In the genomic region with DNA sequence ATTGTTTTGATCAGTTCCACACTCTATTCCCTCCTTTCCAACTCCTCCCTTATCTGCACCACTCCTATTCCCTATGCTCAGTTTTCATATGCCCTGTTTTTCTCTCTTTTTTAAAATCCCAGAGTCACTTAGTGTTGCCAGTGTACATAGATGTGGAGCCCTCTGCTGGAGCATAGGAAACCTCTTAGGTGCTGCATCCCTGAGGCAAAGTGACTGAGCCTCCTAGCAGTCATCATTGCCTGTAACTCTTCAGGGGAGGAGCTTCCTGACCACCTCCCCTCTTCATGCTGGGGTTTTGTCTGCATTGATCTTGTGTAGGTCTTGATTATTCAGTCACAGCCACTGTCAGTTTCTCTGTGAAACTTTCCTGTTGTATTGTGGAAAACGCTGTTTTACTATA, we compare ENCODE assay signal across 10 mouse cellular contexts. TPM values are rescaled to one million over a fixed set of nuclear protein-coding genes. Genes with fewer than 3 reads are reported as not detected.
A peak's percentile ranks its signal among the peaks of the same experiment; 100 is the strongest.
DNase-seq lines count a peak whose midpoint lies in the region; ATAC-seq and TF ChIP-seq lines count a peak whose summit lies in the region.
"Had no signal": no experiment of that assay in that cellular context is flagged by ENCODE, and none has a peak within 500 bp of the region (broad histone marks: within the 10 kb centered on the region; RNA-seq: fewer than 3 reads in every experiment).

No protein-coding gene starts in this region.

- H3K79me3 ChIP-seq in C2C12 (ENCODE audit: low read depth) = no peaks in the 10 kb centered on the region

- no peak for TF ChIP-seq POLR2A in heart, adult 2 months (IDR thresholded peaks at IDR 0.05; ENCODE audit: insufficient read depth, low read depth, low read length)

- WGBS in heart, adult 2 months = 88% methylated on average over 1 of the region's 1 CpGs
- 67% methylated on average over 1 of the region's 1 CpGs for WGBS in heart, embryonic 12.5 days
- WGBS in forebrain, embryonic 16.5 days = 76% methylated on average over 1 of the region's 1 CpGs
- 67% methylated on average over 1 of the region's 1 CpGs for WGBS in midbrain, embryonic 13.5 days

- peak; percentile 75 for TF ChIP-seq CTCF in heart, adult 2 months (IDR thresholded peaks at IDR 0.05)
- peak; percentile 17 for TF ChIP-seq CTCF in C2C12 (IDR thresholded peaks at IDR 0.05; ENCODE audit: control insufficient read depth, insufficient read depth, insufficient read length)

- H3K4me3 ChIP-seq in heart, adult 2 months = no peak overlapping the region
- no peak overlapping the region for H3K4me3 ChIP-seq in heart, embryonic 12.5 days
- no peak overlapping the region for H3K4me3 ChIP-seq in C2C12 (ENCODE audit: insufficient read depth, poor library complexity, severe bottlenecking)
- no peak overlapping the region for H3K4me3 ChIP-seq in forebrain, embryonic 16.5 days (replicated peaks; ENCODE audit: low read length)
- H3K4me3 ChIP-seq in midbrain, embryonic 13.5 days (replicated peaks) = no peak overlapping the region
- H3K4me3 ChIP-seq: embryonic facial prominence, embryonic 12.5 days; liver, embryonic 15.5 days had no signal

- ATAC-seq in heart, embryonic 12.5 days (ENCODE audit: insufficient number of reproducible peaks, low FRiP score) = no peak
- ATAC-seq in forebrain, embryonic 16.5 days = peak; percentile 57; the same call in 1 of the 2 replicates
- ATAC-seq in midbrain, embryonic 13.5 days = no peak

- no peaks in the 10 kb centered on the region for H3K27me3 ChIP-seq in heart, adult 2 months (ENCODE audit: control insufficient read depth, insufficient read depth, low read length)
- H3K27me3 ChIP-seq in heart, embryonic 12.5 days (replicated peaks) = no peaks in the 10 kb centered on the region
- no peaks in the 10 kb centered on the region for H3K27me3 ChIP-seq in C2C12 (ENCODE audit: control insufficient read depth, insufficient read depth, insufficient read length)
- no peaks in the 10 kb centered on the region for H3K27me3 ChIP-seq in forebrain, embryonic 16.5 days (replicated peaks; ENCODE audit: control insufficient read depth, insufficient read depth, low read length)
- no peaks in the 10 kb centered on the region for H3K27me3 ChIP-seq in midbrain, embryonic 13.5 days
- H3K27me3 ChIP-seq: embryonic facial prominence, embryonic 12.5 days; liver, embryonic 15.5 days had no signal

- H3K4me1 ChIP-seq in heart, adult 2 months (ENCODE audit: control insufficient read depth, insufficient read depth, low read length) = no peaks in the 10 kb centered on the region
- no peaks in the 10 kb centered on the region for H3K4me1 ChIP-seq in heart, embryonic 12.5 days (replicated peaks)
- no peaks in the 10 kb centered on the region for H3K4me1 ChIP-seq in forebrain, embryonic 16.5 days (replicated peaks; ENCODE audit: control insufficient read depth, insufficient read depth, low read length)
- no peaks in the 10 kb centered on the region for H3K4me1 ChIP-seq in midbrain, embryonic 13.5 days (replicated peaks)
- H3K4me1 ChIP-seq: embryonic facial prominence, embryonic 12.5 days; liver, embryonic 15.5 days had no signal

- H3K27ac ChIP-seq in heart, adult 2 months = no peak overlapping the region
- no peak overlapping the region for H3K27ac ChIP-seq in heart, embryonic 12.5 days (ENCODE audit: poor library complexity, severe bottlenecking)
- H3K27ac ChIP-seq in forebrain, embryonic 16.5 days (ENCODE audit: low read length) = no peak overlapping the region
- H3K27ac ChIP-seq in midbrain, embryonic 13.5 days = no peak overlapping the region
- H3K27ac ChIP-seq: embryonic facial prominence, embryonic 12.5 days; liver, embryonic 15.5 days had no signal

- H3K9me3 ChIP-seq in heart, embryonic 12.5 days (replicated peaks) = no peaks in the 10 kb centered on the region
- no peaks in the 10 kb centered on the region for H3K9me3 ChIP-seq in forebrain, embryonic 16.5 days (ENCODE audit: control insufficient read depth, low read length)
- H3K9me3 ChIP-seq in midbrain, embryonic 13.5 days = no peaks in the 10 kb centered on the region
- H3K9me3 ChIP-seq: embryonic facial prominence, embryonic 12.5 days; liver, embryonic 15.5 days had no signal

- H3K9ac ChIP-seq in heart, adult 2 months (ENCODE audit: low read depth, low read length) = no peak overlapping the region
- no peak overlapping the region for H3K9ac ChIP-seq in heart, embryonic 12.5 days
- no peak overlapping the region for H3K9ac ChIP-seq in forebrain, embryonic 16.5 days (replicated peaks; ENCODE audit: low read depth, low read length)
- no peak overlapping the region for H3K9ac ChIP-seq in midbrain, embryonic 13.5 days (replicated peaks)
- H3K9ac ChIP-seq: embryonic facial prominence, embryonic 12.5 days; liver, embryonic 15.5 days had no signal

- H3K4me2 ChIP-seq in heart, embryonic 12.5 days = no peak overlapping the region
- no peak overlapping the region for H3K4me2 ChIP-seq in forebrain, embryonic 16.5 days (ENCODE audit: low read length)
- no peak overlapping the region for H3K4me2 ChIP-seq in midbrain, embryonic 13.5 days (replicated peaks)
- H3K4me2 ChIP-seq: embryonic facial prominence, embryonic 12.5 days; liver, embryonic 15.5 days had no signal

- intact Hi-C loops in heart, adult 2 months (cut with DNase I) = loop anchor here (1.0 kb wide), 1 partner anchor 96 kb away; no protein-coding TSS in a partner anchor

- no peak for TF ChIP-seq EP300 in heart, adult 2 months (IDR thresholded peaks at IDR 0.05; ENCODE audit: insufficient read depth, low read depth, low read length)

- peak in 1 of 2 experiments; percentile 18 for DNase-seq in heart, adult 2 months
- peak; percentile 50 for DNase-seq in adrenal gland, postnatal 14 days
- DNase-seq in kidney, postnatal 14 days = peak; percentile 39
- peak; percentile 78 for DNase-seq in naive thymus-derived CD4-positive, alpha-beta T cell, adult 2 months (ENCODE audit: low read depth)

- H3K79me2 ChIP-seq in heart, adult 2 months (replicated peaks; ENCODE audit: control insufficient read depth, insufficient read depth, low read length) = no peaks in the 10 kb centered on the region
- H3K79me2 ChIP-seq in C2C12 (ENCODE audit: control insufficient read depth, insufficient read depth) = no peaks in the 10 kb centered on the region

- no peak overlapping the region for H3ac ChIP-seq in C2C12 (ENCODE audit: control insufficient read depth, insufficient read length, low read depth)

- no peaks in the 10 kb centered on the region for H3K36me3 ChIP-seq in heart, adult 2 months (ENCODE audit: control insufficient read depth, insufficient read depth, low read length)
- peaks cover 8% of the 10 kb centered on the region for H3K36me3 ChIP-seq in heart, embryonic 12.5 days
- peaks cover 3% of the 10 kb centered on the region for H3K36me3 ChIP-seq in C2C12 (ENCODE audit: control insufficient read depth, insufficient read depth)
- peaks cover 5% of the 10 kb centered on the region; the same call in 1 of the 2 replicates for H3K36me3 ChIP-seq in forebrain, embryonic 16.5 days (ENCODE audit: control insufficient read depth, insufficient read depth)
- peaks cover 3% of the 10 kb centered on the region for H3K36me3 ChIP-seq in midbrain, embryonic 13.5 days
- H3K36me3 ChIP-seq: embryonic facial prominence, embryonic 12.5 days had no signal

TF ChIP-seq in C2C12, 6 proteins besides CTCF, POLR2A, EP300 and RAD21:
- TF ChIP-seq FOSL1 (IDR thresholded peaks at IDR 0.05; ENCODE audit: insufficient read depth, low read length, poor library complexity, severe bottlenecking) (no peak), MAX (IDR thresholded peaks at IDR 0.05) (no peak), USF1 (IDR thresholded peaks at IDR 0.05; ENCODE audit: low read depth) (no peak), MYOD1 (IDR thresholded peaks at IDR 0.05; ENCODE audit: control insufficient read depth, insufficient read length, low read depth) (no peak), MYOG (IDR thresholded peaks at IDR 0.05; ENCODE audit: control insufficient read depth, extremely low read depth, insufficient read length) (no peak), CEBPB (IDR thresholded peaks at IDR 0.05; ENCODE audit: low read depth) (no peak)

RNA-seq across cellular contexts. Expression of a gene that starts 22.7 kb away (rescaled TPM):
- 1 to 10 TPM; 6.7 to 6.8 TPM for total RNA-seq in heart, adult 2 months (2021)
- 2.0 and 3.1 TPM in 2 replicates for polyA plus RNA-seq in heart, adult 2 months (2012; rRNA removed)
- polyA plus RNA-seq in heart, embryonic 12.5 days (2016; fragmentation: Nextera tagmentation; extraction: Ambion mirVana) = 4.3 and 4.9 TPM in 2 replicates
- 1.7 TPM for polyA plus RNA-seq in C2C12 (2012; fragmentation: generic; extraction: Trizol)
- 25.2 and 29.1 TPM in 2 replicates for total RNA-seq in adrenal gland, postnatal 14 days (2021)
- 4.8 and 6.0 TPM in 2 replicates for polyA plus RNA-seq in forebrain, embryonic 16.5 days (2015; fragmentation: Nextera tagmentation; extraction: Ambion mirVana)
- 4.5 and 4.8 TPM in 2 replicates for polyA plus RNA-seq in midbrain, embryonic 13.5 days (2015; fragmentation: Nextera tagmentation; extraction: Ambion mirVana)
